Mouse (Mus musculus) heart, postnatal 0 days (tissue): Measurements from ENCODE around the gene Robo1. TPM values are rescaled to one million over a fixed set of nuclear protein-coding genes. Genes with fewer than 3 reads are reported as not detected.

ENCODE experiments used
- ATAC-seq: fragments of 200-750 bp; cut with Nextera tagmentation; 2 replicates; pipeline ENCODE4 v1.8.0; 2017; ENCODE audit warnings: low read depth, moderate number of reproducible peaks, moderate library complexity; ENCODE audit not compliant: insufficient read depth
- DNase-seq: peaks from one replicate; pipeline ENCODE4 v3.0.0-alpha.2; 2016; ENCODE audit warnings: low spot score
- H3K27ac ChIP-seq: fragments of 300-500 bp; sonication (generic); 2 replicates; pipeline ENCODE4 v1.5.1; 2014; ENCODE audit warnings: low read depth, mild to moderate bottlenecking
- H3K27me3 ChIP-seq: fragments of 300-500 bp; sonication (generic); 2 replicates; pipeline ENCODE4 v1.6.1; 2014; ENCODE audit warnings: low read length, mixed read lengths; ENCODE audit not compliant: control insufficient read depth, insufficient read depth
- H3K36me3 ChIP-seq: fragments of 300-500 bp; sonication (generic); replicated peaks from 2 replicates; pipeline ENCODE4 v1.6.1; 2014; ENCODE audit warnings: low read length, mixed read lengths; ENCODE audit not compliant: control insufficient read depth, insufficient read depth
- H3K4me1 ChIP-seq: fragments of 300-500 bp; sonication (generic); 2 replicates; pipeline ENCODE4 v1.6.1; 2014; ENCODE audit warnings: antibody characterized with exemption; ENCODE audit not compliant: control insufficient read depth, insufficient read depth
- H3K4me2 ChIP-seq: fragments of 300-500 bp; sonication (generic); 2 replicates; pipeline ENCODE4 v1.6.1; 2014; ENCODE audit warnings: low read depth, mild to moderate bottlenecking, low read length, moderate library complexity
- H3K4me3 ChIP-seq: fragments of 300-500 bp; sonication (generic); 2 replicates; pipeline ENCODE4 v1.5.1; 2014; ENCODE audit warnings: low read depth, low read length
- H3K9ac ChIP-seq: fragments of 300-500 bp; sonication (generic); replicated peaks from 2 replicates; pipeline ENCODE4 v1.6.1; 2014; ENCODE audit warnings: low read depth, low read length, mixed read lengths
- H3K9me3 ChIP-seq: fragments of 300-500 bp; sonication (generic); replicated peaks from 2 replicates; pipeline ENCODE4 v1.6.1; 2016; ENCODE audit warnings: low read length; ENCODE audit not compliant: control insufficient read depth
- CTCF ChIP-seq: IDR thresholded peaks from 2 replicates; pipeline ENCODE4 v1.5.1; 2016; ENCODE audit warnings: antibody characterized with exemption, control low read depth, low read depth
- EP300 ChIP-seq: IDR thresholded peaks from 2 replicates; pipeline ENCODE4 v1.6.1; 2016; ENCODE audit warnings: antibody characterized with exemption, low read depth
- WGBS: fragments of 180-500 bp; shearing (Covaris S2); extraction: QIAGEN DNeasy Blood & Tissue Kit; methylation state at CpG from one replicate; pipeline ENCODE4 v1.1.7; 2014; 5-methylcytosine and 5-hydroxymethylcytosine counted together
- polyA plus RNA-seq: library from polyadenylated mRNA; unstranded; fragments of >200 nt; fragmentation: Nextera tagmentation; extraction: Ambion mirVana; gene quantifications from 2 replicates; pipeline ENCODE4 v1.2.1, GENCODE M21; 2015
- total RNA-seq: library from RNA; depleted of rRNA; stranded (reverse); fragments of >200 nt; gene quantifications from 2 replicates; pipeline ENCODE4 v1.2.3, GENCODE M21; 2014; ENCODE audit warnings: low replicate concordance

The Robo1 gene
- total and polyA plus RNA-seq, 2 experiments from 2014 or later, result 2.8 to 4.0 TPM

DNA sequence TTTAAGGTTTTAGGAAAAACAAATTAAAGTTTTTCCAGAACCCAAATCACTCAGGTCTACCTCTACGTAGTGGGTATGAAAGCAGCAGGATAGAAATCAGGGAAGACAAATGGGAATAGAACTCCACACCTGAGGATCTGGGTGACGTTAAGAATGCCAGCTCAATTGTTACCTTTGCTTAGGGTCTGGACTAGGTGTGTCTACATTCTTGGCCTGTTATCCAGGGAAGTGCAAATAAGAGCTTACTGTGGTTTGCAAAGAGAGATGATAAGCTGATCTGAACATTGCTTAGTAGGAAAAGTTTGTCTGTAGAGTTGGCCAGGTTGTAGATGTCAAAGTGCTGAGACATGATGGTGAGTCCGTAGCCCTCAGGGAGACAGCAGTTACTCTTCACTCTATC, 754.4 kb downstream of the Robo1 start:
- Histone ChIP-seq H3K9ac (no peak overlapping the region), H3K9me3 (no peaks in the 10 kb centered on the region), H3K36me3 (no peaks in the 10 kb centered on the region), H3K4me3 (no peak overlapping the region), H3K27ac (no peak overlapping the region), H3K27me3 (no peaks in the 10 kb centered on the region), H3K4me1 (no peaks in the 10 kb centered on the region), H3K4me2 (no peak overlapping the region)
- no peak for ATAC-seq
- no peak for DNase-seq
- WGBS, result 88% methylated on average over 3 of the region's 3 CpGs
- TF ChIP-seq CTCF (no peak), EP300 (no peak)

DNA sequence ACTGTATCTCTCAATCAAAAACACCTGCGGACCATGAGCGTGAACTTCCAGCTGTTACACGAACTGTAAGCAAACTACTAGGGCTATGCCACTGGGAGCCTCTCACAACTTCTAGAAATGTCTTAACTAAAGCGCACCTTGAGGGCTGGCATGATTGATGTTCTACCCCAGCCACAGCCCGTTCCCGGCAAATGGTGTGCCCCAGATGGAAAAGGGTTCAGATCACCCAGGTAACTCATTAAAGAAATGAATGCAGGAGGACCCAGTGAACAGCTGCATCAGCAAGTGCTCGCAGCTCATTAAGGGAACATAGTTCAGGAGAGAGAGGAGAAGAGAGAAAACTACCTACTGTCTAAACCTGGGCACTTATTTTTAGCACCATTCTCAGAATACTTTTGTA, 759.7 kb downstream of the Robo1 start:
- Histone ChIP-seq H3K4me3 (no peak overlapping the region), H3K9ac (no peak overlapping the region), H3K36me3 (no peaks in the 10 kb centered on the region), H3K9me3 (no peaks in the 10 kb centered on the region), H3K4me2 (no peak overlapping the region), H3K4me1 (no peaks in the 10 kb centered on the region), H3K27me3 (no peaks in the 10 kb centered on the region), H3K27ac (no peak overlapping the region)
- DNase-seq (no peak), ATAC-seq (no peak)
- TF ChIP-seq CTCF (no peak), EP300 (no peak)
- 85% methylated on average over 7 of the region's 7 CpGs for WGBS

DNA sequence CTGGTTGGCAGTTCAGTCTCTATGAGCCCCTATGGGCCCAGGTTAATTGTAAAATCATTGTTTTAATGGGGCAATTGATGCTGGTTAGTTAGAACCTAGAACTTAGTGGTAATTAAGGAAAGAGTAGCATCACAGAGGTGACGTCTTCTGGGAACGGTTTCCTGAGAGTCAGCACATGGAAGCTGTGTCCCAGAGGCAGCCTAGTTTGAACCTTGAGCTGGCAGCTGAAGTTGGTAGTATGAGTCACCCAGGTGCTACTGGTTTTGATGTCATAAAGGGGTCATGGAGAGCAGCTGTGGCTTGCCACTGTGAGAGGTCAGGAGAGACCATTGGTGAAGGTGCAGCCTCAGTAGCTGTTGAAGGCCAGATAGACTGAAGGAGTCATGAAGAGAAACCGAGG, 763.9 kb downstream of the Robo1 start:
- Histone ChIP-seq H3K36me3 (no peaks in the 10 kb centered on the region), H3K4me3 (no peak overlapping the region), H3K9ac (no peak overlapping the region), H3K9me3 (no peaks in the 10 kb centered on the region), H3K4me2 (no peak overlapping the region), H3K27me3 (no peaks in the 10 kb centered on the region), H3K4me1 (no peaks in the 10 kb centered on the region), H3K27ac (no peak overlapping the region)
- no peak for DNase-seq
- TF ChIP-seq CTCF (no peak), EP300 (no peak)
- WGBS, result 88% methylated on average over 3 of the region's 3 CpGs
- ATAC-seq, result no peak

DNA sequence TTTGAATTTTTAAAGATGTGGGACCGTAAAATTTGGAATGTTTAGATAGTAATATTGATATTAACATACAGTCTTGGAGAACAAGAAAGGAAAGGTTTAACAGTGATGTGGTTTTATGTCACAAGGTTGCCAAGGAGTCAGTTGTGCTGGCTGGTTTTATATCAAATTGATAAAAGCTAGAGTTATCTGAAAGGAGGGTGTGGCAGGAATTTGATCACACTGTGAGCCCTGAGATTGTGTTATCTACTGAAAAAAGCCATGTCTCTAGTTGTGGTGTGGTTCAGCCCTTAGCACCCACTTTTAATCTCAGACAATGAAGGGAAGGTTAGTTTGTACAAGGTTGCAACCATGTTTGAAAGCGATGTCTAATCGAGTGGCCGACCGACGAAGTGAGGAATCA, 764.8 kb downstream of the Robo1 start:
- TF ChIP-seq EP300 (no peak), CTCF (no peak)
- Histone ChIP-seq H3K27me3 (no peaks in the 10 kb centered on the region), H3K4me1 (no peaks in the 10 kb centered on the region), H3K9me3 (no peaks in the 10 kb centered on the region), H3K27ac (no peak overlapping the region), H3K9ac (no peak overlapping the region), H3K36me3 (no peaks in the 10 kb centered on the region), H3K4me2 (no peak overlapping the region), H3K4me3 (no peak overlapping the region)
- ATAC-seq, result no peak
- 86% methylated on average over 6 of the region's 6 CpGs for WGBS
- no peak for DNase-seq

DNA sequence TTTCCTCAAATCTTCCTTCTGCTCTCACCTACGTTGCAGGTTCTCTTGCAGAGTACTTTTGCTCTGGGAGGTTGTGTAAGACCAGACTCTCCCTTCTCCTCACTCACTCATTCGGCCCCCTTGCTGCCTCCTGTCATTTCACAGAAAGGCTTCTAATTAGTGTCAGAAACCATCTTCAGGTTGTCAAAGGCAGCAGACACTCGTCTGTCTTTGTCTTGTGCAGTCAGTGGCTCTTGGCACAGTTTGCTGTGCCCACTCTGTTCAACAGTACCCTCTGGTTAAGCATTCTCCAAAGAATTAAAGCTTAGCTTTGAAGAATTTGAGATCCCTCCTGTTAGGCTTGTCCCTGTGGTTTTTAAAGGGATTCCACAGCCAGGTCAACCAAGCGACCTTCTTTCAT, 774.3 kb downstream of the Robo1 start:
- DNase-seq (no peak), ATAC-seq (no peak)
- H3K9ac ChIP-seq, result no peak overlapping the region
- no peaks in the 10 kb centered on the region for H3K27me3 ChIP-seq
- WGBS, result 69% methylated on average over 4 of the region's 4 CpGs
- no peaks in the 10 kb centered on the region for H3K4me1 ChIP-seq
- no peak overlapping the region for H3K4me2 ChIP-seq
- no peaks in the 10 kb centered on the region for H3K9me3 ChIP-seq
- no peaks in the 10 kb centered on the region for H3K36me3 ChIP-seq
- TF ChIP-seq EP300 (no peak), CTCF (no peak)
- no peak overlapping the region for H3K27ac ChIP-seq
- no peak overlapping the region for H3K4me3 ChIP-seq

DNA sequence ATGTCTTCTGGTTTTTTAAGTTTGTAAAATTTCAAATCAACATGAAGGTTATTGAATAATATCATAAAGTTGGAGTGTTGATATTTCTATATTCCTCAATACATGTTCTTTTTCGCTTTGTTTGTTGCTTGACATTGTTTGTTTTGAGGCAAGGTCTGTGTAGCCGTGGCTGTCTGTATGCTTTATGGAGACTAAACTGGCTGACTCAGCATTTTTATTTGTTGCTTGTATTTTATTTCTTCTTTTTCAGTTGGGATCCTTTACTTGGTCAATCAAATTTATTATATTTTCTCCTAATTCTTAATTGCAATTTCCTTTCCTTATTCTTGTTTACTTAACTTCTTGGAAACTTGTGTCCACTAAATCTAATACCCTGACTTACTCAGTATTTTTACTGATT, 775.0 kb downstream of the Robo1 start:
- no peak for TF ChIP-seq CTCF
- TF ChIP-seq EP300, result no peak
- H3K36me3 ChIP-seq, result no peaks in the 10 kb centered on the region
- ATAC-seq, result no peak
- DNase-seq, result no peak
- H3K9ac ChIP-seq, result no peak overlapping the region
- H3K4me2 ChIP-seq, result no peak overlapping the region
- H3K4me1 ChIP-seq, result no peaks in the 10 kb centered on the region
- no peak overlapping the region for H3K27ac ChIP-seq
- H3K27me3 ChIP-seq, result no peaks in the 10 kb centered on the region
- H3K9me3 ChIP-seq, result no peaks in the 10 kb centered on the region
- H3K4me3 ChIP-seq, result no peak overlapping the region
- WGBS, result 82% methylated on average over 2 of the region's 2 CpGs
